ENCODE assay signal across 17 mouse cellular contexts in genomic region chr6:120443363-120444355, GRCm38 (mm10). TPM values are rescaled to one million over a fixed set of nuclear protein-coding genes. Genes with fewer than 3 reads are reported as not detected.
DNase-seq lines count a peak whose midpoint lies in the region; ATAC-seq and TF ChIP-seq lines count a peak whose summit lies in the region.
"Had no signal": no experiment of that assay in that cellular context is flagged by ENCODE, and none has a peak within 500 bp of the region (broad histone marks: within the 10 kb centered on the region; RNA-seq: fewer than 3 reads in every experiment).

No protein-coding gene starts in this region.

- peak overlapping the region; percentile 81 for H3K27ac ChIP-seq in gastrocnemius, adult 2 months
- H3K27ac ChIP-seq in heart, postnatal 0 days (ENCODE audit: low read depth), result peak overlapping the region; percentile 38; the same call in 1 of the 2 replicates
- peak overlapping the region; percentile 90 for H3K27ac ChIP-seq in kidney, adult 2 months (ENCODE audit: insufficient read depth, low read depth, low read length)
- H3K27ac ChIP-seq in forebrain, embryonic 11.5 days (ENCODE audit: low read depth, low read length), result no peak overlapping the region
- H3K27ac ChIP-seq: forebrain, embryonic 13.5 days; hindbrain, embryonic 14.5 days; liver, embryonic 13.5 days; neural tube, embryonic 12.5 days had no signal

- TF ChIP-seq POLR2A in kidney, adult 2 months (IDR thresholded peaks at IDR 0.05; ENCODE audit: low read depth, low read length), result no peak

- no peak for DNase-seq in gastrocnemius, adult 2 months
- DNase-seq in gastrocnemius, postnatal 25 days, result no peak
- peak; percentile 46 for DNase-seq in heart, postnatal 0 days (ENCODE audit: low spot score)
- no peak for DNase-seq in heart, postnatal 36 days
- DNase-seq in kidney, adult 2 months, result peak; percentile 90
- DNase-seq in kidney, postnatal 36 days, result peak; percentile 32 to 70
- DNase-seq in Muller cell, postnatal 12 days (ENCODE audit: inconsistent ontology term), result no peak
- no peak for DNase-seq in forebrain, embryonic 11.5 days (ENCODE audit: low spot score)
- DNase-seq: cerebellum, adult 11-12 months; liver, embryonic 13.5 days; lung, postnatal 10 days; right cerebral cortex, postnatal 14 days had no signal

- intact Hi-C loops in gastrocnemius, adult 2 months (cut with DNase I), result no loop called here
- intact Hi-C loops in heart, postnatal 36 days (cut with DNase I), result no loop called here

- peaks cover 12% of the 10 kb centered on the region for H3K4me1 ChIP-seq in heart, postnatal 0 days (ENCODE audit: control insufficient read depth, insufficient read depth)
- peaks cover 22% of the 10 kb centered on the region; the same call in 1 of the 2 replicates for H3K4me1 ChIP-seq in kidney, adult 2 months (ENCODE audit: control insufficient read depth, insufficient read depth, low read length)
- no peaks in the 10 kb centered on the region for H3K4me1 ChIP-seq in forebrain, embryonic 11.5 days (replicated peaks; ENCODE audit: control insufficient read depth, insufficient read depth, low read length)
- H3K4me1 ChIP-seq: forebrain, embryonic 13.5 days; liver, embryonic 13.5 days; neural tube, embryonic 12.5 days had no signal

- peaks cover 25% of the 10 kb centered on the region for H3K36me3 ChIP-seq in heart, postnatal 0 days (replicated peaks; ENCODE audit: control insufficient read depth, insufficient read depth, low read length)
- peaks cover 3% of the 10 kb centered on the region; the same call in 1 of the 2 replicates for H3K36me3 ChIP-seq in kidney, adult 2 months (ENCODE audit: control insufficient read depth, insufficient read depth, low read length)
- H3K36me3 ChIP-seq in forebrain, embryonic 11.5 days (ENCODE audit: control insufficient read depth, insufficient read depth, low read length), result peaks cover 5% of the 10 kb centered on the region; the same call in 1 of the 2 replicates

- no peak overlapping the region for H3K9ac ChIP-seq in heart, postnatal 0 days (replicated peaks; ENCODE audit: low read depth, low read length)
- no peak overlapping the region for H3K9ac ChIP-seq in forebrain, embryonic 11.5 days (ENCODE audit: low read length)
- H3K9ac ChIP-seq: forebrain, embryonic 13.5 days; hindbrain, embryonic 14.5 days; liver, embryonic 13.5 days; neural tube, embryonic 12.5 days had no signal

- no peak for ATAC-seq in heart, postnatal 0 days (ENCODE audit: insufficient read depth, low read depth)
- ATAC-seq in forebrain, embryonic 11.5 days (replicated peaks; ENCODE audit: low FRiP score), result no peak
- ATAC-seq: forebrain, embryonic 13.5 days had no signal

- peak overlapping the region; percentile 21; the same call in 1 of the 2 replicates for H3K4me2 ChIP-seq in heart, postnatal 0 days (ENCODE audit: low read depth, low read length)
- H3K4me2 ChIP-seq in forebrain, embryonic 11.5 days (ENCODE audit: low read depth, low read length, severe bottlenecking), result no peak overlapping the region
- H3K4me2 ChIP-seq: forebrain, embryonic 13.5 days; hindbrain, embryonic 14.5 days; liver, embryonic 13.5 days; neural tube, embryonic 12.5 days had no signal

- WGBS in heart, postnatal 0 days, result 38% methylated on average over 14 of the region's 14 CpGs
- 44% methylated on average over 14 of the region's 14 CpGs for WGBS in kidney, adult 2 months
- 87% methylated on average over 14 of the region's 14 CpGs for WGBS in forebrain, embryonic 11.5 days

- peak overlapping the region; percentile 36 for H3K4me3 ChIP-seq in gastrocnemius, adult 2 months
- no peak overlapping the region for H3K4me3 ChIP-seq in heart, postnatal 0 days (ENCODE audit: low read depth, low read length)
- no peak overlapping the region for H3K4me3 ChIP-seq in kidney, adult 2 months (ENCODE audit: insufficient read depth, low read depth, low read length)
- H3K4me3 ChIP-seq in forebrain, embryonic 11.5 days (ENCODE audit: low read depth, low read length), result no peak overlapping the region
- H3K4me3 ChIP-seq: forebrain, embryonic 13.5 days; liver, embryonic 13.5 days; neural tube, embryonic 12.5 days had no signal

- TF ChIP-seq CTCF in gastrocnemius, adult 2 months (IDR thresholded peaks at IDR 0.05), result no peak
- TF ChIP-seq CTCF in heart, postnatal 0 days (IDR thresholded peaks at IDR 0.05; ENCODE audit: low read depth), result no peak
- no peak for TF ChIP-seq CTCF in kidney, adult 2 months (conservative IDR thresholded peaks at IDR 0.05; ENCODE audit: insufficient read depth, insufficient read length, low read depth, low read length)

- H3K9me3 ChIP-seq in heart, postnatal 0 days (replicated peaks; ENCODE audit: control insufficient read depth, low read length), result no peaks in the 10 kb centered on the region
- H3K9me3 ChIP-seq in forebrain, embryonic 11.5 days (ENCODE audit: control insufficient read depth, low read length), result no peaks in the 10 kb centered on the region
- H3K9me3 ChIP-seq: forebrain, embryonic 13.5 days; liver, embryonic 13.5 days; neural tube, embryonic 12.5 days had no signal

- H3K27me3 ChIP-seq in heart, postnatal 0 days (ENCODE audit: control insufficient read depth, insufficient read depth, low read length), result no peaks in the 10 kb centered on the region
- H3K27me3 ChIP-seq in kidney, adult 2 months (replicated peaks; ENCODE audit: control insufficient read depth, insufficient read depth, low read length), result no peaks in the 10 kb centered on the region
- H3K27me3 ChIP-seq in forebrain, embryonic 11.5 days (ENCODE audit: control insufficient read depth, insufficient read depth, low read length), result no peaks in the 10 kb centered on the region
- H3K27me3 ChIP-seq: forebrain, embryonic 13.5 days; liver, embryonic 13.5 days; neural tube, embryonic 12.5 days had no signal

- TF ChIP-seq EP300 in heart, postnatal 0 days (IDR thresholded peaks at IDR 0.05; ENCODE audit: low read depth), result no peak

RNA-seq across cellular contexts. Expression of gene Il17ra, which starts 19.4 kb away (rescaled TPM):
- total RNA-seq in gastrocnemius, adult 2 months (2021), result 1 to 10 TPM in 1 of 2 experiments, under 1 TPM in 1; 0.99 to 2.0 TPM
- total RNA-seq in gastrocnemius, postnatal 25 days (2021), result 1 to 10 TPM; 1.2 to 1.4 TPM
- total RNA-seq in heart, postnatal 0 days (2014; rRNA removed; ENCODE audit: low replicate concordance), result 3.5 and 6.5 TPM in 2 replicates
- polyA plus RNA-seq in heart, postnatal 0 days (2015; fragmentation: Nextera tagmentation; extraction: Ambion mirVana), result 1.4 and 1.9 TPM in 2 replicates
- 1 to 10 TPM; 2.9 to 3.5 TPM for total RNA-seq in heart, postnatal 36 days (2021)
- polyA plus RNA-seq in kidney, adult 2 months (2012; rRNA removed), result 36.1 and 37.2 TPM in 2 replicates
- 2.6 and 3.6 TPM in 2 replicates for polyA plus RNA-seq in forebrain, embryonic 11.5 days (2014; fragmentation: Nextera tagmentation; extraction: Ambion mirVana)

RNA-seq across cellular contexts. Expression of gene Tmem121b, which starts 49.9 kb away (rescaled TPM):
- total RNA-seq in gastrocnemius, adult 2 months (2021), result not detected
- total RNA-seq in gastrocnemius, postnatal 25 days (2021), result not detected
- total RNA-seq in heart, postnatal 0 days (2014; rRNA removed; ENCODE audit: low replicate concordance), result not detected in 2 replicates
- not detected in 2 replicates for polyA plus RNA-seq in heart, postnatal 0 days (2015; fragmentation: Nextera tagmentation; extraction: Ambion mirVana)
- total RNA-seq in heart, postnatal 36 days (2021), result not detected
- 0.01 and 0.05 TPM in 2 replicates for polyA plus RNA-seq in kidney, adult 2 months (2012; rRNA removed)
- polyA plus RNA-seq in forebrain, embryonic 11.5 days (2014; fragmentation: Nextera tagmentation; extraction: Ambion mirVana), result 1.1 and 1.4 TPM in 2 replicates
- total RNA-seq: gastrocnemius, adult 8-10 months; megakaryocyte-erythroid progenitor cell, adult 5-6 weeks had no signal
- polyA plus RNA-seq: liver, embryonic 13.5 days had no signal

Comparison
In these comparisons a context has a peak if more than half of its experiments do, and no peak if none do; other contexts are left out.
1. DNase-seq: peak in heart, postnatal 0 days (single experiment), kidney, adult 2 months (single experiment) and kidney, postnatal 36 days (2 of 2); none in gastrocnemius, adult 2 months (single experiment), gastrocnemius, postnatal 25 days (single experiment), heart, postnatal 36 days (0 of 2), Muller cell, postnatal 12 days (single experiment) and forebrain, embryonic 11.5 days (single experiment).